Mouse (Mus musculus) midbrain, postnatal 0 days (tissue): ENCODE measurements around the gene Ltv1. TPM values are rescaled to one million over a fixed set of nuclear protein-coding genes. Genes with fewer than 3 reads are reported as not detected.

Experiments used
- ATAC-seq: fragments of 200-750 bp; cut with Nextera tagmentation; 2 replicates; pipeline ENCODE4 v1.8.0; 2017; ENCODE audit warnings: moderate number of reproducible peaks, mild to moderate bottlenecking, moderate TSS enrichment, moderate library complexity; ENCODE audit not compliant: low FRiP score
- DNase-seq: peaks from one replicate; pipeline ENCODE4 v3.0.0-alpha.2; 2015; ENCODE audit warnings: low spot score
- H3K27ac ChIP-seq: fragments of 300-500 bp; sonication (generic); 2 replicates; pipeline ENCODE4 v1.5.1; 2014; ENCODE audit warnings: low read depth, mild to moderate bottlenecking, low read length, mixed read lengths
- H3K27me3 ChIP-seq: fragments of 300-500 bp; sonication (generic); 2 replicates; pipeline ENCODE4 v1.6.1; 2014; ENCODE audit warnings: low read length, control low read depth, mixed read lengths; ENCODE audit not compliant: insufficient read depth
- H3K36me3 ChIP-seq: fragments of 300-500 bp; sonication (generic); 2 replicates; pipeline ENCODE4 v1.6.1; 2014; ENCODE audit warnings: low read length, control low read depth, mixed read lengths; ENCODE audit not compliant: insufficient read depth
- H3K4me1 ChIP-seq: fragments of 300-500 bp; sonication (generic); 2 replicates; pipeline ENCODE4 v1.6.1; 2014; ENCODE audit warnings: mild to moderate bottlenecking, control low read depth, antibody characterized with exemption, low read length, mixed read lengths; ENCODE audit not compliant: insufficient read depth
- H3K4me2 ChIP-seq: fragments of 300-500 bp; sonication (generic); 2 replicates; pipeline ENCODE4 v1.6.1; 2014; ENCODE audit warnings: low read depth, mild to moderate bottlenecking, low read length, mixed read lengths; ENCODE audit not compliant: poor library complexity, severe bottlenecking
- H3K4me3 ChIP-seq: fragments of 300-500 bp; sonication (generic); 2 replicates; pipeline ENCODE4 v1.5.1; 2014; ENCODE audit warnings: low read depth, mild to moderate bottlenecking, low read length, moderate library complexity
- H3K9ac ChIP-seq: fragments of 300-500 bp; sonication (generic); replicated peaks from 2 replicates; pipeline ENCODE4 v1.6.1; 2014; ENCODE audit warnings: mild to moderate bottlenecking, low read length, moderate library complexity, mixed read lengths; ENCODE audit not compliant: poor library complexity, severe bottlenecking
- H3K9me3 ChIP-seq: fragments of 300-500 bp; sonication (generic); 2 replicates; pipeline ENCODE4 v1.6.1; 2016; ENCODE audit warnings: low read length, control low read depth
- CTCF ChIP-seq: IDR thresholded peaks from 2 replicates; pipeline ENCODE4 v1.5.1; 2016; ENCODE audit warnings: antibody characterized with exemption, mild to moderate bottlenecking
- WGBS: fragments of 180-500 bp; shearing (Covaris S2); extraction: QIAGEN DNeasy Blood & Tissue Kit; methylation state at CpG from one replicate; pipeline ENCODE4 v1.1.7; 2014; 5-methylcytosine and 5-hydroxymethylcytosine counted together
- polyA plus RNA-seq: library from polyadenylated mRNA; unstranded; fragments of >200 nt; fragmentation: Nextera tagmentation; extraction: Ambion mirVana; gene quantifications from 2 replicates; pipeline ENCODE4 v1.2.1, GENCODE M21; 2015
- total RNA-seq: library from RNA; depleted of rRNA; stranded (reverse); fragments of >200 nt; gene quantifications from 2 replicates; pipeline ENCODE4 v1.2.3, GENCODE M21; 2014; rRNA removed

Ltv1 gene
- total and polyA plus RNA-seq, 2 experiments from 2014 or later: 15.6 to 23.5 TPM

DNA sequence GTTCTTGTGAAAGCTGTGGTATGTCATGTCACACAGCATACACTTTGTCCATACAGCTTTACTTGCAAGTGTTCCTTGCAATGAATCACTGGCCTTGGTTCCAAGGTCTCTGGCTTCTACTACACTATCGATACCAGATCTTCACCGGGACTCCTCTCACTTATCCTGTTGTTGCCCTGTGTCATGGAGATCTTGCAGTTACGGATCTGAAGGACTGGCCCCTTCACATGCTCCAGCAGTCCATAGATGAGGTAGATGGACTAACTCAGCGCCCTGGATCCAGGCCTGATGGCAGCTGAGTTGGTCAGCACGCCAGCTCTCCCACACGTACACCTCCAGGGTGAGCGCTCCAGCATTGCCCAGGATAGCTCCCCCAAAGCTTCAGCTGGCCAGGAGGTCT is 57.7 kb downstream of the Ltv1 start:
- no peaks in the 10 kb centered on the region for H3K4me1 ChIP-seq
- no peaks in the 10 kb centered on the region for H3K36me3 ChIP-seq
- no peak overlapping the region for H3K4me2 ChIP-seq
- no peak overlapping the region for H3K9ac ChIP-seq
- no peak for TF ChIP-seq CTCF
- H3K9me3 ChIP-seq: no peaks in the 10 kb centered on the region
- ATAC-seq (no peak), DNase-seq (no peak)
- H3K27me3 ChIP-seq: no peaks in the 10 kb centered on the region
- H3K4me3 ChIP-seq: no peak overlapping the region
- 94% methylated on average over 7 of the region's 7 CpGs for WGBS
- no peak overlapping the region for H3K27ac ChIP-seq

- Histone ChIP-seq H3K36me3 (no peaks in the 10 kb centered on the region), H3K27ac (no peak overlapping the region), H3K4me3 (no peak overlapping the region), H3K4me1 (no peaks in the 10 kb centered on the region), H3K9ac (no peak overlapping the region), H3K27me3 (no peaks in the 10 kb centered on the region), H3K4me2 (no peak overlapping the region), H3K9me3 (no peaks in the 10 kb centered on the region)
- TF ChIP-seq CTCF: no peak
- DNase-seq (no peak), ATAC-seq (no peak)
- WGBS: 84% methylated on average over 4 of the region's 4 CpGs
Measured at GRCm38 (mm10) chr10:13133850-13134249, 59.1 kb downstream of the Ltv1 start.

Other genes with a start within 250 kb of the Ltv1 start
- 1.8 and 7.8 TPM in 2 replicates for gene Stx11, start 228.9 kb downstream of the Ltv1 start, total RNA-seq
- 0.92 and 1.1 TPM in 2 replicates for gene Stx11, start 228.9 kb downstream of the Ltv1 start, polyA plus RNA-seq
- gene Sf3b5, start 187.8 kb downstream of the Ltv1 start, total RNA-seq: 18.4 and 24.8 TPM in 2 replicates
- 24.2 and 24.8 TPM in 2 replicates for gene Sf3b5, start 187.8 kb downstream of the Ltv1 start, polyA plus RNA-seq
- 39.0 and 122 TPM in 2 replicates for gene Plagl1, start 132.7 kb downstream of the Ltv1 start, total RNA-seq
- 16.1 and 20.1 TPM in 2 replicates for gene Plagl1, start 132.7 kb downstream of the Ltv1 start, polyA plus RNA-seq
- not detected in 2 replicates for gene Zc2hc1b, start 15.1 kb downstream of the Ltv1 start, total RNA-seq
- not detected in 2 replicates for gene Zc2hc1b, start 15.1 kb downstream of the Ltv1 start, polyA plus RNA-seq